Mouse (Mus musculus) lung, embryonic 14.5 days (tissue): ENCODE results near the gene C1ql4. TPM values are rescaled to one million over a fixed set of nuclear protein-coding genes. Genes with fewer than 3 reads are reported as not detected.
"Not testable (repeated sequence)": the region's sequence is repeated elsewhere in the genome, so short reads cannot be mapped to it uniquely, and the experiment has no call there.

Experiments used
- ATAC-seq: fragments of 200-750 bp; cut with Nextera tagmentation; 2 replicates; pipeline ENCODE4 v1.8.0; 2017; ENCODE audit warnings: mild to moderate bottlenecking, moderate TSS enrichment, moderate library complexity; ENCODE audit not compliant: insufficient read depth
- DNase-seq: peaks from one replicate; pipeline ENCODE4 v3.0.0-alpha.2; 2015
- H3K27ac ChIP-seq: fragments of 300-500 bp; sonication (generic); 2 replicates; pipeline ENCODE4 v1.5.1; 2014; ENCODE audit warnings: low read depth, mild to moderate bottlenecking, moderate library complexity
- H3K27me3 ChIP-seq: fragments of 300-500 bp; sonication (generic); 2 replicates; pipeline ENCODE4 v1.6.1; 2014; ENCODE audit warnings: low read length, control low read depth; ENCODE audit not compliant: insufficient read depth
- H3K36me3 ChIP-seq: fragments of 300-500 bp; sonication (generic); 2 replicates; pipeline ENCODE4 v1.6.1; 2014; ENCODE audit warnings: control low read depth; ENCODE audit not compliant: insufficient read depth
- H3K4me1 ChIP-seq: fragments of 300-500 bp; sonication (generic); 2 replicates; pipeline ENCODE4 v1.6.1; 2014; ENCODE audit warnings: antibody characterized with exemption, control low read depth; ENCODE audit not compliant: insufficient read depth
- H3K4me2 ChIP-seq: fragments of 300-500 bp; sonication (generic); 2 replicates; pipeline ENCODE4 v1.6.1; 2014; ENCODE audit warnings: mild to moderate bottlenecking
- H3K4me3 ChIP-seq: fragments of 300-500 bp; sonication (generic); 2 replicates; pipeline ENCODE4 v1.5.1; 2014; ENCODE audit warnings: low read depth, low read length
- H3K9ac ChIP-seq: fragments of 300-500 bp; sonication (generic); 2 replicates; pipeline ENCODE4 v1.6.1; 2014
- H3K9me3 ChIP-seq: fragments of 300-500 bp; sonication (generic); 2 replicates; pipeline ENCODE4 v1.6.1; 2016; ENCODE audit warnings: low read depth, low read length, control low read depth
- CTCF ChIP-seq: IDR thresholded peaks from 2 replicates; pipeline ENCODE4 v1.5.1; 2016; ENCODE audit warnings: antibody characterized with exemption, low read depth
- WGBS: fragments of 180-500 bp; shearing (Covaris S2); extraction: QIAGEN DNeasy Blood & Tissue Kit; methylation state at CpG from one replicate; pipeline ENCODE4 v1.1.7; 2014; 5-methylcytosine and 5-hydroxymethylcytosine counted together
- polyA plus RNA-seq: library from polyadenylated mRNA; unstranded; fragments of >200 nt; fragmentation: Nextera tagmentation; extraction: Ambion mirVana; gene quantifications from 2 replicates; pipeline ENCODE4 v1.2.1, GENCODE M21; 2014

Gene C1ql4
- polyA plus RNA-seq, 1 experiment from 2014 or later: not detected

DNA sequence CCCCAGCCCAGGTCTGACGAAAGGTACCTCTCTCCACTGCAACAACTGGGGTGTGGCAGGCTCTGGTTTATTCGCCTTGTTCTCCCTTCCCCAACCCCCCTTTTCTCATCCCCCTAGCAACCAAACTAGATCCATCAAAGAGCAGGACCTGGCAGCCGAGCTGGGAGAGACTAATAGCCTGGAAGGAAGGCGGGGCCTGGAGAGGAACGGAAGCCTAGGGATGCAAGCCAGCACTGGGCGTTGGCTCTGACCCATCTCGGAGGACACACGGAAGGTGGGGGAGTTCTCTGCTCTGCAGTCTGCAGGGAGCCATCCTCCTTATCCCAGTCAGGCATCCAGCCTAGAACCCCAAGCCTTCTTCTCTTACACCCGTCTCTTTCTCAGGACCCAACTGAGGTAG lies 34.2 kb downstream of the C1ql4 start:
- H3K4me1 ChIP-seq: 0 out of 2 replicates have a peak, but pooled peaks cover 7% of the 10 kb centered on the region
- no peak for TF ChIP-seq CTCF
- ATAC-seq: no peak
- no peaks in the 10 kb centered on the region for H3K36me3 ChIP-seq
- no peak overlapping the region for H3K9ac ChIP-seq
- H3K27ac ChIP-seq: no peak overlapping the region
- H3K9me3 ChIP-seq: no peaks in the 10 kb centered on the region
- WGBS: 10% methylated on average over 9 of the region's 9 CpGs
- H3K27me3 ChIP-seq: peaks cover 56% of the 10 kb centered on the region
- no peak overlapping the region for H3K4me3 ChIP-seq
- no peak overlapping the region for H3K4me2 ChIP-seq
- peak; percentile 46 for DNase-seq

DNA sequence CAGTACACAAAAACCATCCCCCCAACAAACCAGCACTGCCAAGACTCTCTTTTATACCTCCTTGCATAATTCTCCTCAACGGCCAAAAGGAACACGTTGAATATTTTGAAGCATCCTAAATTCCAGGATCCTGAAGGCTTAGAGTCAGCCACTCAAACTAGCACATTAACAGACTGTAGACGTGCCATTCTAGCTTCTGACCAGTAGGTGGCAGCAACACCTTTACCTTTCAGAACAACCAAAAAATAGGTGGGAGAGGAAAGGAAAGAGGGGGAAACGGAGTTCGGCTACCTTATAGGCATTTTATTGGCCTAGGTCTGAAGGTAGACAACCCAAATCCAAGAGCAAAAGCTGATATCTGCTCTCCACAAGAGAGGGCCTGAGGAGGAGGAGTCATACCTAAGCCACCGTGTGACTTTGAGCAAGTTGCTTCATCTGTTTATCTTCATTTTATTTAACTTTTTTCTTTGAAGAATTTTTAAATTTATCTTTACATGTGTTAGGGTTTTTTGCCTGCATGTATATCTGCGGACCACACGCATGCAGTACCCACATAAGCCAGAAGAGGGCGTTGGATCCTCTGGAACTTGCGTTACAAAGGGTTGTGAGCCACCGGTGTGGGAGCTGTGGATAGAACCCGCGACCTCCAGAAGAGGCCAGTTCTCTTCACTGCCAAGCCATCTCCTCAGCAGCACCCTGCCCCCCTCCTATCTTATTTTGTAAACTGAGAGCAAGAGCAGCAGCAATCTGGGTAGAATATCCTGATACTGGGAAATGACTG lies 38.0 kb downstream of the C1ql4 start:
- peak; percentile 94 for TF ChIP-seq CTCF
- Histone ChIP-seq H3K36me3 (no peaks in the 10 kb centered on the region), H3K4me2 (no peak overlapping the region), H3K9me3 (no peaks in the 10 kb centered on the region), H3K27me3 (peaks cover 19% of the 10 kb centered on the region), H3K9ac (no peak overlapping the region), H3K4me1 (no peaks in the 10 kb centered on the region), H3K4me3 (no peak overlapping the region), H3K27ac (no peak overlapping the region)
- WGBS: 28% methylated on average over 13 of the region's 13 CpGs
- DNase-seq (peak; percentile 90), ATAC-seq (0 out of 2 replicates have a peak, but pooled peaks have one; percentile 36)

DNA sequence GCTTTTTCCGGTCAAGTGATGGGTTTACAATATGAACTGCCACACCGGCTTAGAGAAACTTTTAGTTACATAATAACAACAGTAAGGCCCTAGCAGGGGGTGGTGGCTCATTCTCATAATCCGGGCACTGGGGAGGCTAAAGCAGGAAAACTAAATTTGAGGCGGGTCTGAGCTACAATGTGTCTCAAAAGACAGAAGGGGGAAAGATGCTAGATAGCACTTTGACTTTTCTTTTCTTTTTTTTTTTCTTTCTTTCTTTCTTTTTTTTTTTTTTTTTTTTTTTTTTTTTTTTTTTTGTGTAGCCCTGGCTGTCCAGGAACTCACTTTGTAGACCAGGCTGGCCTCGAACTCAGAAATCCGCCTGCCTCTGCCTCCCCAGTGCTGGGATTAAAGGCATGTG lies 41.9 kb downstream of the C1ql4 start:
- H3K4me2 ChIP-seq, H3K9me3 ChIP-seq, DNase-seq, H3K27me3 ChIP-seq, H3K27ac ChIP-seq, ATAC-seq, H3K4me3 ChIP-seq, H3K9ac ChIP-seq, H3K36me3 ChIP-seq, H3K4me1 ChIP-seq: not testable (repeated sequence)
- WGBS: 76% methylated on average over 6 of the region's 6 CpGs

GRCm38 (mm10) chr15:99044854-99045253 lies 42.8 kb downstream of the C1ql4 start:
- TF ChIP-seq CTCF: no peak
- ATAC-seq (no peak), DNase-seq (no peak)
- Histone ChIP-seq H3K9ac (no peak overlapping the region), H3K4me2 (no peak overlapping the region), H3K27me3 (no peaks in the 10 kb centered on the region), H3K4me3 (no peak overlapping the region), H3K27ac (no peak overlapping the region; the same call in 1 of the 2 replicates), H3K36me3 (no peaks in the 10 kb centered on the region), H3K4me1 (no peaks in the 10 kb centered on the region), H3K9me3 (no peaks in the 10 kb centered on the region)
- WGBS: 37% methylated on average over 3 of the region's 3 CpGs

- H3K4me1 ChIP-seq: no peaks in the 10 kb centered on the region
- no peak overlapping the region for H3K4me3 ChIP-seq
- no peak for TF ChIP-seq CTCF
- ATAC-seq (no peak), DNase-seq (no peak)
- H3K9ac ChIP-seq: no peak overlapping the region
- 79% methylated on average over 5 of the region's 5 CpGs for WGBS
- H3K4me2 ChIP-seq: no peak overlapping the region
- no peaks in the 10 kb centered on the region for H3K9me3 ChIP-seq
- peaks cover 11% of the 10 kb centered on the region for H3K36me3 ChIP-seq
- no peaks in the 10 kb centered on the region for H3K27me3 ChIP-seq
- H3K27ac ChIP-seq: no peak overlapping the region
Measured at GRCm38 (mm10) chr15:99042334-99042733, 45.3 kb downstream of the C1ql4 start.

DNA sequence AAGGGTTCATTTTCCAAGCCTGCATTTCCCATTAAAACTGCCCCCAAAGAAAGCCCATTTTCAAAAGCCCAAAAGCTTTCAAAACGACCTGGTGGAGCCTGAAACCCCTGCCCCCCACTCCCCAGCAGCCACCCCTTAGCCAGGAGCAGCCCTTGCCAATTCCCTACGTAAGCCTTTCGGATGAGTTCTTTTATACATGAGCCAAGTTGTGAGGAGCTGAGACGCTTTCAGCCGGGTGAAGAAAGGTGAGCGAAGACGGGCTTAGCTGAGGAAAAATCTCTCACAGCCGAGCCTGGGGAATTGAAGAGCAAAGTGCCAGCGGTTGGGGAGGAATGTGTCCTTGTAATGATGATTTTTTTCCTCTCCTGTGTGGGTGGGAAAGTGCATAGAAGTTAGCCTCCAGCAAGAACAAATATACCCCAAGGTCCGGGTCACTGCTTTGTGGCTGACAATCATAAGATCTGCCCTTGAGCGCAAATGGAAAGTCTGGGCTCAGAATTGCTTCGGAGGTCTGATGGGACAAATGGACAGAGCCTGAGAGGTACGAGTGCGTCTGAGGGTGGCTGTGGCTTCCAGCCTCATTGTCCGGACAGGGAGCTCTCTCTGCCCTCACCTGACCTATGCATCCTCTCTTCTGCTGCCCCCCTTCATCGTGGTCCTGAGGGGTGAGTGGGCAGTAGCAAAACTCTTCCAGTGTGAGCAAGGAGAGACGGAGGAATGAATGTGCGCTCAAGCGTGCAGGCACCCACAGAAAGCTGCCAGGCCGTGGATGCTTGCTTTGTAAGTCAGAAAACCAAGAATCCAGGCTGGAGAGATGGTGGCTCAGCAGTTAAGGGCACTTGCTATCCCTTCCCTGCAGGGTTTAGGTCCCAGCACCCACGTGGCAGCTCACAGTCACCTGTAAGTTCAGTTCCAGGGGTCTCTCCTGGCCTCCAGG lies 46.4 kb downstream of the C1ql4 start:
- ATAC-seq (no peak), DNase-seq (no peak)
- H3K9me3 ChIP-seq: no peaks in the 10 kb centered on the region
- peaks cover 18% of the 10 kb centered on the region for H3K36me3 ChIP-seq
- no peak overlapping the region for H3K27ac ChIP-seq
- no peak overlapping the region for H3K4me2 ChIP-seq
- H3K4me1 ChIP-seq: no peaks in the 10 kb centered on the region
- no peak overlapping the region for H3K4me3 ChIP-seq
- TF ChIP-seq CTCF: no peak
- H3K27me3 ChIP-seq: no peaks in the 10 kb centered on the region
- 48% methylated on average over 21 of the region's 21 CpGs for WGBS
- H3K9ac ChIP-seq: no peak overlapping the region
